Mouse (Mus musculus): ENCODE results near the gene Ap2a1.
"Not testable (repeated sequence)": the region's sequence is repeated elsewhere in the genome, so short reads cannot be mapped to it uniquely, and the experiment has no call there.

The Ap2a1 gene

DNA sequence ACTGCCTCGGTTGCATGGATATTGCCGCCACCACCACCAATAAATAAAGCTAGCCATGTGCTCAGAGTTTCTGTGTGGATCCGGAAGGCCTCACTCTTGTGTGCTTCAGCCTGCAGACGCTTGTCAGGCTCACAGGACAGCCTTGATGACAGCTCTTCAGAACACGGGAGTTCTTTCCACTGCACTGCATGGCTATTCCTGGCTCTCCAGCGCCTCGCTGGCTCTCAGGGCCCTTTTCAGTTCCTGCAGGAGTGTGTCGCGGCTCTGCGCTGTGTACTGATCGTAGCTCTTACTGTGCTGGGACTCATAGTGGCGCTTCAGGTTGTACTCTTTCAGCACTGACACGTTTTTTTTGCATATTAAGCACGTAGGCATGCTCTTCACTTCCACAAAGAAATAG lies 51.5 kb downstream of the Ap2a1 start:
- in situ Hi-C loops (cut with MboI; ENCODE audit: low pct_unique_long_range_greater_than_20kb in 1 of 2, low sequenced_read_pairs in 2 of 2, unreplicated experiment in 1 of 2), result no loop called here

DNA sequence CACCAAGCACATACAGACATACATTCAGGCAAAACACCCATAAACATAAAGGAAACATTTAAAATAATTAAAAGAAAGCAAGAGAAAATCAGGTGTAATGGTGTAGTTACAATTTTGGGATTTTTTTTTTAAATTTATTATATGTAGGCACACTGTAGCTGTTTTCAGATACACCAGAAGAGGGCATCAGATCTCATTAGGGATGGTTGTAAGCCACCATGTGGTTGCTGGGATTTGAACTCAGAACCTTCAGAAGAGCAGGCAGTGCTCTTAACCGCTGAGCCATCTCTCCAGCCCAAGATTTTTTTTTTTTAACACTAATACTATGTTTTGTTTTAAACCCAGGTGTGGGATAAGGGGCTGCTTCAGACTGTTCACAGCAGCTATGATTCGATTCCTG lies 57.5 kb downstream of the Ap2a1 start:
- in situ Hi-C loops (cut with MboI; ENCODE audit: low pct_unique_long_range_greater_than_20kb in 1 of 2, low sequenced_read_pairs in 2 of 2, unreplicated experiment in 1 of 2), result not testable (repeated sequence)

DNA sequence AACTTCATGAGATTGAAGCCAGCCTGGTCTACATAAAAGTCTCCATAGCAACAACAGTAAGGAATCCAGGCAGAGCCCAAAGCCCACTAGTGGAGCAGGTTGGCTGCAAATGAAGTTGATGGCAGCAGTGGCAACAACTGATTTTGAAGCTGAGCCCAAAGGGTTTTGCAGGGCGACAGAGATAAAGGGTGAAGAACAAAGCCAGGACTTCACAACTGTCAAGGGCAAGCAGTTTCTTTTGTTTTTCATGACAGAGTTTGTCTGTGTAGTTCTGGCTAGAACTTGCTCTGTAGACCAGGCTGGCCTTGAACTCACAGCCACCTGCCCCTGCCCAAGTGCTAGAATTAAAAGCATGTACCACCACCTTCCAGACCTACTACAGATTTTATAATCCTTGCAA lies 58.1 kb downstream of the Ap2a1 start:
- in situ Hi-C loops (cut with MboI; ENCODE audit: low pct_unique_long_range_greater_than_20kb in 1 of 2, low sequenced_read_pairs in 2 of 2, unreplicated experiment in 1 of 2), result no loop called here

DNA sequence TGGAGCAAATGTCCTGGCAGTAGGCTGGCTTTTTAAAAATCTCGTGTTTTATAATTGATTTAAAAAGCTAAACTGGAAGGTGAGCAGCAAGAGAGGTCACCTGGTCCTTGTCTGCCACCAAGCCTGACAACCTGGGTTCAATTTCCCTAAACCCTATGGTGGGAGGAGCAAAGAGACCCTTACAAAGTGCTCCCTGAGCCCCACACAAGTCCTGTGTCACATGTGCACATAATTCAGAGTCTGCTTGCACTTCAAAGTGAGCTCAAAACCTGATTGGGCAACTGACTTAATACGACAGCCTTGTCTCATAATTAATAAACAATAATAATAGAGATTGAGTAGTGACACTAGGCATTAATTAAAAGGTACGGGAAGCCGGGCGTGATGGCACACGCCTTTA lies 58.7 kb downstream of the Ap2a1 start:
- in situ Hi-C loops (cut with MboI; ENCODE audit: low pct_unique_long_range_greater_than_20kb in 1 of 2, low sequenced_read_pairs in 2 of 2, unreplicated experiment in 1 of 2), result no loop called here

DNA sequence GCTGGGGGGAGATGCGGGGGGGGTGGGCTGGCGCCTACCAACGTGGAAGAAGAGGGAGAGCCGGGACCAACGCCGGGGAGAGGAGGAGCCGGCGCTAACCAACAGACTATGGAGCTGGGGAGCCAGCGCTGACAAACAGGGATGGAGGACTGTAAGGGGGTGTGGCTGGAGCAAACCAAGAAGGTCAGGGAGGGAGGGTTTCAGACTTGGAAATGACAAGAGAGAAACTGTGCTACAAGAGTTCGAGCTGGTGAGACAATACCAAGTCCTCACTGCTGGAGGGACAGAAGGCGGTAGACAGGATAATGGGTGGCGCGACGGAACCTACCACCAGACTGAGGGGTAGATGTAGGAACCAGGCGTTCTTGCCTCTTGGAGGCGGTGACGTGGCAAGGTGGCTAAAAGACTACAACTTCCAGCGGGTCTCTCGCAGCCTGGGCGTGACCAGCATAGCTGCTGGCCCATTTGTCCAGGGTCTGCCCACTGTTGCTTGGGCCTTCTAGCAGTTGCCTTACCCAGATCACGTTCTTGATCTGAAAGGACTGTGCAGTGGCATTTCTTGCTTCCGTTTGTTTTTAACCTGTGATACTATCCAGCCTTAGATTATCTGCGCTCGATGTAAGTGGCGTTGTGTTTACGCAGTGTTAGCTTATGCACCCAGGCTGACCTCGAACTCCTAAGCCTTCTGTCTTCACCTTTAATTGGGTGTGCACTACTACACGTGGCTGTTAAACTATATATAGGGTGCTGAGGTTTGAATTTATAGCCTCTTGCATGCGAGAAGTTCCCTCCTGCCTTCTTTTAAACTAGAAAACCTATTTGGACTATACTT lies 59.4 kb downstream of the Ap2a1 start, which contains the start of gene Ptov1:
TSS of gene Ptov1 (minus strand) at position 92 of the 832 bp plus-strand sequence.
- in situ Hi-C loops (cut with MboI; ENCODE audit: low pct_unique_long_range_greater_than_20kb in 1 of 2, low sequenced_read_pairs in 2 of 2, unreplicated experiment in 1 of 2), result no loop called here

DNA sequence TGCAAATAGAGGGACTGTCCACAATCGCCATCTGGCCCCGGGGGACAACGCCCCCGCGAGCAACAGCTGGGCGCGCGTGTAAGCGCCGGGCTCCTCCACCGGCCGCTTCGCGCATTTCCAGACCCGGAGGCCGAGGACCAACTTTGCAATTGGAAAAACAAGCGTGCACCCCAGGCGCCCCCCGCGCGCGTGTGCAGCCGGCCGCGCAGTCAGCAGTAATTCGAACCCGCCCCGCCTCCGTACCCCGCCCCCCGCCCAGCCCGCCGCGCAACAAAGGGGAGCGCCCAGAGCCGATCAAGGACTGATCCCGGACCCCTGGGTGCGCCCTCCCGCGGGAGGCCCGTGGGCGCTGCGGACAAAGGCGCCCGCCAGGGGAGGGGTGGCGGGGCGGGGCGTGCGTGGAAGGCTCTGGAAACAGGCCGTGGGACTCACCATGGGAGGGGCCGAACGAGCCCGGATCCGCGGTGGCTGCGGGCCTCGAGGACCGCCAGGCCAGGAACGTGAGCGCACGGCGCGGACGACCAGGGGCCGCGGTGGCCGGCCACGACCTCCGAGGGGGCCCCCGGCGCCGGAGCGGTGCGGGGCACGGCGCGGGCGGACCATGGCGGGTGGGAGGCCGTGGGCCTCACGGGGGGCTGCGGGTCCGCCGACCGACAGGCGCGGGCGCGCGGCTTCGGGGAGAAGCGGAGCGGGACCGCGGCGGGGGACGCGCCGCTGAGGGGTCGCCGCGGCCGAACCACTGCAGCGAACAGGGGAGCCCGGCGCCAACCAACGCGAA lies 60.2 kb downstream of the Ap2a1 start:
- in situ Hi-C loops (cut with MboI; ENCODE audit: low pct_unique_long_range_greater_than_20kb in 1 of 2, low sequenced_read_pairs in 2 of 2, unreplicated experiment in 1 of 2), result no loop called here

DNA sequence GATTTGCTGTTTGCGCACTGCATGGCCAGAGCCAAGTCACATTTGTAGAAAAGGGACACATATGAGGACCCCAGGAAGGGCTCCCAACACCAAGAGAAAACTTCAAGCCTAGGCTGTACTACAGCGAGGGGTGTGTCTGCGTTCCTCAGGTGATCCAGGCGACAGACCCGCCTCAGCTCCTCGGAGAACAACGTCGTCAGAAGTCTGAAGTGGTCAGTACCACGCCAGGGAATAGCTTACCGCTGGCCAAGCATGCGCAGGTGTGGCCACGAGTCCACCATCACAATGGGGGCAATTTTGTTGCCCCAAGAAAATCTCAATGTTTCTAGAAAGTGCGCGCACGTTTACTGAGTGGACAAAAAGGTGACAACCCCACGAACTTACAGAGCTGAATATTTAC lies 60.8 kb downstream of the Ap2a1 start:
- in situ Hi-C loops (cut with MboI; ENCODE audit: low pct_unique_long_range_greater_than_20kb in 1 of 2, low sequenced_read_pairs in 2 of 2, unreplicated experiment in 1 of 2), result no loop called here

DNA sequence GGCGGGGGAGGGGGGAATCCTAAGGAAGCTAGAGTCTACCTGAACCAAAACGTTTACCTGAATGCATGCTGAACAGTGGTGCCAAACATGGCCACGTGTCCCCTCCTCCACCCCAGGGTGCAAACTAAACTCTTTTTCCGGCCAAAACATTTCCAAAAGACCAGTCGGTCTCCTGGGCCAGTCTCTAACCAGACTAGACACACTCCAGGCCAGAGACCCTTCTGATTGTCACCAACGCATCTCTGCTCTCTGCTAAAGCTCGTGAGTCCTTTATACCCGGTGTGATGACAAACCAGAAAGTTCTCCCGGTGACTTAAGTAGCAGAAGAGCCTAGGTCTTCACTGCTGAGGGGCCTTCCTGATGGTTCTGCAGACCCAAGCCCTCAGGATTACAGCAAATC lies 61.5 kb downstream of the Ap2a1 start:
- in situ Hi-C loops (cut with MboI; ENCODE audit: low pct_unique_long_range_greater_than_20kb in 1 of 2, low sequenced_read_pairs in 2 of 2, unreplicated experiment in 1 of 2), result no loop called here

DNA sequence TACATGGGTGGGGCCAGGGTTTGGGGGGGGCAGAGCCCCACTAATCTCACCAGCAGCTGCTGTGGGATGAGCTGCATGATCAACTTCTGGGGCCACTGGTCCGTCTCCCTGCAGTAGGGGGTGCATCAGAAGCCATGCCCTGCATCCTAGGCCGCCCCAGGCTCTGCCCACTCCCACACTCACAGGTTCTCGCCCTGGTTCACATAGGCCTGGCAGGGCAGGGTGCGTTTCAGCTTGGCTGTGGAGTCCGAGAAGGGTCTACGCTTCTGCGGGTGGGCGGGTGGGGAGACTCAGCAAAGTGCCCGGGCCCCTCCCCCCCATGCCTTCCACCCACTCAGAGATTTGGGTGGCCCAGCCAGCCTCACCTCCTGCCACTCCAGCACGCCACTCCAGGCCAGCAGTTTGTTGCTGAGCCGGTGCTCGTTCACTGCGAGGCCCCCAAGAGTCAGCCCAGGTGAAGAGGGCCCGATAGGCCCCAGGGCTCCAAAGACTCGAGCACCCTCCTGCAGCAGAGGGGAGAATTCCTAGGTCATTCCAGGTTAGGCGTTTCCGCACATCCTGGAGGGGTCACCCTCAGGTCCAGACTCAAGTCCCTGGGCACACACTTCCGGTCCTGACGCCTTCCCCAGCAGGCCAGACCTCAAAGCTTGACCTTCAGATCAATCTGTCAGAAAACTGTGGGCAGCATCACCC lies 62.1 kb downstream of the Ap2a1 start:
- in situ Hi-C loops (cut with MboI; ENCODE audit: low pct_unique_long_range_greater_than_20kb in 1 of 2, low sequenced_read_pairs in 2 of 2, unreplicated experiment in 1 of 2), result no loop called here

DNA sequence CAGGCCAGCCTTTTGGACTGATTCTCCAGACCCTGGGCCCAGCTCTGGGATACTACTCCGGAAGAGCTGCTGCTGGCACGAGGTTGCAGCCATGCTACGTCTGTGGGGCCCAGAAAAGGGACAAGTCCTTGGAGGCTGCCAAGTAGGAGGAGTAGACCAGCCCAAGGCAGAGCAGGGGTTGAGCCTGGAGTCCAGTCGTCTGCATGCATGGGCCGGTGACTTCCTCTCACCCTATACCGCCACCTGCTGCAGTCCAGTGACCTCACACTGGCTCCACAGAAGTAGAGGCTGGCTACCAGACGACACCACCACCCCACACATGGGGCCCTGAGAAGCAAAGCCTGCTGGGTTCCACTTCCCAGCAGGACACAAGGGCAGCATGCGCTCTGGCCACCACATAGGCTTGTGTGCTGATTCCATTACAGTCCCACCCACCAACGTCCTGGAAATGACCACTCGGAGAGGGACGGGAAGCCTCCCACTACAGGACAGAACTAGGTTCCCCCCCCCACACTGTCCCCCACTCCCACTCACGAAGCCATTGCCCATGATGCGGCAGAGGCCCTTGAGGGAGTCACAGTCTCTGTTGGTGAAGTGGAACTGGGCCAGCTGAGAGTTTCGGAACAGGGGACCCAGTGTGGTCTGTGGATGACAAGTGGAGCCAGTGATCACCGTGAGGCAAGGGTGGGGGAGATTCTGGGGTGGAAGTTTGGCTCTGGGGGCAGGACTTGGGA lies 62.9 kb downstream of the Ap2a1 start:
- in situ Hi-C loops (cut with MboI; ENCODE audit: low pct_unique_long_range_greater_than_20kb in 1 of 2, low sequenced_read_pairs in 2 of 2, unreplicated experiment in 1 of 2), result no loop called here

DNA sequence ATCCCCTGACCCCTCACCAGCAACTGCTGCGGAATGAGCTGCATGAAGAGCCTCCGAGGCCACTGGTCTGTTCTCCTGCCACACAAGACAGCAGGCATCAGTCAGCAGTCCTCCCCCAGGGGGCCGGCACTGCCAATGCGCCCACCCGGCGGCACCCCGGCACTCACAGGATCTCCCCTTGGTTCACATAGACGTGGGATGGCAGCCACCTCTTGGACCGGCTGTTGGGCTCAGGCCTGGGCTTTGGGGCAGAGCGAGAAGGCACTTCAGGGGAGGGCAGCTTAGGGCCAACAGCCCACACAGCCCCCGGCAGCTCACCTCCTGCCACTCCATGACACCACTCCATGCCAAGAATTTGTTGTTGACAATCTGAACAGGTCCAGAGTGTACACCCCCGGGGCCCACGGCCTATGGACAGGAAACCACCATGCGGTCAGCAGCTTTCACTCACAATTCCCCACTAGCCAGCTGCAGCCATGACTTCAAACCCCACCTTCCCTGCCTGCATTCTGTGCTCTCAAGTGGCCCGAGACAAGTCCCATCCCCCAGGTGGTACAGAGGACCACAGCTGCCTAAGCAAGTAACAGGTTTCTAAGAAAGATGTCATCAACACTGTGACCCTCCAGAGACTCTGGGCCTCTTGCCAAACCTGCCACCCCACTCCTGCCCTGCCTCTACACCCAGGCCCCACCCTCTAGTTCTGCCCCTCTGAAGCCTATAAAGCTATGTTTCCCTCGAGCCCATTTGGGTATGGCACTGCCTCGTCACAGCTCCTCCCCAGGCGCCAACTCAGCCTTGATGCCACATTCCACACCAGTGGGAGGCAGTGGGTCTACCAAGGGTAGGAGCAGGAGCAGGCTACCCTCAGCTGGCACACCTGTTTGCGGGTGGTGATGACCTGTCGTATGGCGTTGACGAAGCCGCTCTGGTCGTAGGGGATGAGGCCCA lies 64.4 kb downstream of the Ap2a1 start:
- in situ Hi-C loops (cut with MboI; ENCODE audit: low pct_unique_long_range_greater_than_20kb in 1 of 2, low sequenced_read_pairs in 2 of 2, unreplicated experiment in 1 of 2), result no loop called here

DNA sequence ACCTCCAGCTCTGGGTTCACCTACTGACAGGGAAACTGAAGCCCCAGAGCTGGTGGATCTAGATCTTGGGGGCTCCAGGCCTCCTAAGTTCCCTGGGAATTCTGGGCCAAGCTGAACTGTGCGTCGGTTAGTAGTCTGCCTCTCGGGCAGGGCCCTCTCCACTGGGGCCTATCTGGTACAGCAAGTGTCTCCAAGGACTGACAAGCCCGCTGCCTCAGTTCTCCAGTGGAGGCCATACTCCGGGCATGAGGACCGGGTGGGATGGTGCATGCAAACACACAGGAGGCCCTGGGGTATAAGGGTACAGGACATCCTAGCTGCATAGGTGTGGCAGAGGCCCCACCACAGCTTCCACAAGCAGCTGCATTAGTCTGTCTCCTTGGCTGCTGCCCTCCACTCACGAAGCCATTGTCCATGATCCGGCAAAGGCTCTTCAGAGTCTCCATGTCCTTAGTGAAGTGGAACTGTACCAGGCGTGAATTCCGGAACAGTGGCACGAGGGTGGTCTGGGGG lies 65.3 kb downstream of the Ap2a1 start:
- in situ Hi-C loops (cut with MboI; ENCODE audit: low pct_unique_long_range_greater_than_20kb in 1 of 2, low sequenced_read_pairs in 2 of 2, unreplicated experiment in 1 of 2), result no loop called here

DNA sequence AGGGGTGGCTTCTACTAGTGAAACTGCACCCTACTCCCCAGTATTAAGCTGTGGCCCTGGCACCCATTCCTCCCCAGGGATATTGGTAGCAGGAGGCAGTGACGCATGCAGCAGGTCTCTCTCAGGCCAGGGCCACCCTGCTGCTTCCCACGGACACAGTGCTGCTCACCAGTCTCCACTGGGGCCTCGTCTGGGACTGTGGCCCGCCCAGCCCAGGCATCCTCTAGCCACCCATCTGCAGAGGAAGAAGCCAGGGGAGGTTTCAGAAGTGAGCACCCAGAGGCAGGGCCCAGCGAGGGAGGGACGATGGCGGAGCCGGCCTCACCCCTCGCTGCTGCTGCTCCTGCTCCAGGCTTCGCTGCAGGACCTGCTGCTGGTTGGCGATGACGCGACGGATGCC lies 66.1 kb downstream of the Ap2a1 start:
- in situ Hi-C loops (cut with MboI; ENCODE audit: low pct_unique_long_range_greater_than_20kb in 1 of 2, low sequenced_read_pairs in 2 of 2, unreplicated experiment in 1 of 2), result no loop called here

DNA sequence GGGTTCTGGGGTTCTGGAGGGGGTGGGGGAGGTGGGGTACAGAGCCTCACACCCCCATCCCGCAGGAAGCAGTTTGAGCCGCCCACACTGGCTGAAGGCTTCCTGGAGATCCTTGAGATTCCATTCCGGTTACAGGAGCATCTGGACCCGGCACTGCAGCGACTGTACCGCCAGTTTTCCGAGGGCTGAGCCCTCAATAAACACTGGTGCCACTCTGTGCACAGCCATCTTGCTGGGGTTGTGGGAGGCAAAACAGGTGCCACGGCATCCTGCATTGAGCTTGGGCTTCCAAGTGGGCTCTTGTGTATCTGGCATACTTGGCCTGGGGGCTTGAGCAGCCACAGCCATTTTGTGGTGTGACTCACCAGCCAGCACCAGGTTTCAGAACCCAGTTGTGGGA lies 66.9 kb downstream of the Ap2a1 start:
- in situ Hi-C loops (cut with MboI; ENCODE audit: low pct_unique_long_range_greater_than_20kb in 1 of 2, low sequenced_read_pairs in 2 of 2, unreplicated experiment in 1 of 2), result no loop called here

DNA sequence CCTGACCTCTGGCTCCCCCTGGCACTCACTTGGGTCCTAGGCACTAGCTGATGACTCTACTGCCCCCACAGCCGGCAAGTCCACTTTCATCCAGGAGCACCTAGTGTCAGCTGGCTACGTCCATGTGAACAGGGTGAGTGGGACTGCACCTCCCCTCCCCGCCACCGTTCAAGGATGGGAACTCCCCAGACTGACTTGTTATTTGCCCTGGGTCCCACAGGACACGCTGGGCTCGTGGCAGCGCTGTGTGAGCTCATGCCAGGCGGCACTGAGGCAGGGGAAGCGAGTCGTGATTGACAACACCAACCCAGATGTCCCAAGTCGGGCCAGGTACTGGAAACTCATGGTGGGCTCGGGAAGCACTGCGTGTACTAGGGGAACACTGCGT lies 67.9 kb downstream of the Ap2a1 start:
- in situ Hi-C loops (cut with MboI; ENCODE audit: low pct_unique_long_range_greater_than_20kb in 1 of 2, low sequenced_read_pairs in 2 of 2, unreplicated experiment in 1 of 2), result no loop called here

DNA sequence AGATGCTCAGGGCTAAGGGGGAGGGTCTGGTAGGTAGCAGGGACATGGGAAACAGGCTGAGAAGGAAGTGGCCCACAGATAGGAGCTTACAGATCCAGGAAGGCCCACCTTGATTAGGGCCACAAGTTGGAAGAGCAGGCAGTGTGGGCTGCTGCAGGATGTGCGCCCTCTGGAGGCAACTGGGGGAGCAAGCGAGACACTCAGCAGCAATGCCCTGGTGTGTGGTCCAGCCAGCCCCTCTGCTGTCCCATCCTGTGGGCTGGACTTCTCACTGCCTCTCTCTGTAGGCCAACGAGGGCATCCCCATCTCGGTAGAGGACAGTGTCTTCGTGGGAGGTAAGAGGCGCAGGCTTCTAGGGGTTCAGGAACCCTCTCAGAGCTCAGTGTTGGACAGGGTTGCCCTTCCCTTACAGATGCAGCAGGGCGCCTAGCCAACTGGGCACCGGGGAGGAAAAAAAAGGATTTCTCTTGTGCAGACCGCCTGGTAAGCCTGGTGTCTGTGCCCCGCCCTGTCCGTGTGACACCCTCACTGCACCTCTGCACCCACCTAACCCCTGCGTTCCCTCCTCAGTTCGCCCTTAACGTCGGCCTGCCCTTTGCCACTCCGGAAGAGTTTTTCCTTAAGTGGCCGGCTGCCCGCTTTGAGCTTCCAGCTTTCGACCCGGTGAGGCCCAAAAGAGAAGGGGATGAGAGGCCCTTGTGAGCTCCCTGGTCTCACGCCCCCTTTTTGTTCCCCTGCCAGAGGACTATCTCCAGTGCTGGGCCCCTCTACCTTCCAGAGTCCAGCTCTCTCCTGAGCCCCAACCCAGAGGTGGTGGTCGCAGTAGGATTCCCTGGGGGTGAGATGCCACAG lies 68.5 kb downstream of the Ap2a1 start:
- in situ Hi-C loops (cut with MboI; ENCODE audit: low pct_unique_long_range_greater_than_20kb in 1 of 2, low sequenced_read_pairs in 2 of 2, unreplicated experiment in 1 of 2), result no loop called here

DNA sequence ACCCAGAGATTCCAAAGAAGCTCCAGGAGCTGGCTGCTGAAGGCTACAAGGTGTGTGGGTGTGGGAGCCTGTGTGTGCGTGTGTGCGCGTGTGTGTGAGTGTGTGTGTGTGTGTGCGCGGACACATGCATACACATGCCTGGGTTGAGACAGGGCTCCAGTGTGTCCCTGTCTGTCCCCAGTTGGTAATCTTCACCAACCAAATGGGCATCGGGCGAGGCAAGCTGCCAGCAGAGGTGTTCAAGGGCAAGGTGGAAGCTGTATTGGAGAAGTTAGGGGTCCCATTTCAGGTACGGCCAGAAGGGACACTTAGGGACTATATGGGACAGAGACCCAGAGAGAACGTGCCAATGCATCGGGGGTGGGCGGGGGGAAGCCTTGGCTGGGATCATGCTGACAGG lies 69.4 kb downstream of the Ap2a1 start:
- in situ Hi-C loops (cut with MboI; ENCODE audit: low pct_unique_long_range_greater_than_20kb in 1 of 2, low sequenced_read_pairs in 2 of 2, unreplicated experiment in 1 of 2), result loop anchor here in 1 of 2 experiments (10.0 kb wide), 1 partner anchor 305 kb away; the partner anchor contains the start of gene Nr1h2
